Mouse (Mus musculus) erythroblast, embryonic 14.5 days (primary cell): Measurements from ENCODE around the gene Mob3a.

Experiments used
- GATA1 ChIP-seq: IDR thresholded peaks from 2 replicates; pipeline ENCODE4 v1.6.1; 2012; ENCODE audit warnings: low read length, inconsistent platforms, mixed read lengths
- TAL1 ChIP-seq: IDR thresholded peaks from 3 replicates; pipeline ENCODE4 v1.6.1; 2012; ENCODE audit warnings: low read length, inconsistent platforms, mixed read lengths

DNA sequence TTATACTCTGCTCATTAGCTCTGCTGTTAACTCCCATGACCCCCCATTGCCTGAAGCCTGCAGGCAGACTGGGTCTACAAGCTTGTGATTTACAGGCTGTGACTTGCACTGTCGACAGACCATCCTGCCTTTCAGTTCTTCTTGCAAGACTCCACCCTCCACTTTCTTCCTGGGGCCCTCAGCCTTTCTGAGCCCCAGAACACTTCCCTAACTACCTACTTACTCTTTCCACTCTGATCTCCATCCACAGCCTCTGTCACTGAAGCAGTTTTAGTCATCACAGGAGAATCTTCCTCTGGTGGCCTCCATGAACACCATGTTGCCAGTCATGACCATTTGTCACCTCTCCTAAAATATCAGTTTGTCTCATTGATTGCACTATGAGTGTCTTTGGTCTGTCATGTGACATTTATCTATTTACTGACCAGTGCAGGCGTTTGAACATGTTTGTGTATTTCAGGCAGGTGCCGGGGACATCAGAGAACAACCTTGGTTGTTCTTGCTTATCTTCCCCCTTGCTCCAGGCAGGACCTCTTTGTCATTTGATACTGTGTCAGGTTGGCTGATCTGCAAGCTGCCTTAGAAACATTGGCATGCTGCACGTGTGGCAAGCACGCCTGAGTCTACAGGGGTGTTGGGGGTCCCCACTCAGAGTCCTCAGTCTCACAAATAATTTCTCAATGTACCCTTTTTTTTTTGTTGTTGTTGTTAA, 38.1 kb downstream of the Mob3a start:
- no peak for TF ChIP-seq GATA1
- TF ChIP-seq TAL1 = no peak
